Mouse (Mus musculus): Measurements from ENCODE around the gene Ano1. TPM values are rescaled to one million over a fixed set of nuclear protein-coding genes. Genes with fewer than 3 reads are reported as not detected.

Ano1 gene
- polyA plus RNA-seq, 1 experiment from 2014 or later = 3.7 TPM

GRCm38 (mm10) chr7:144739810-144740209 is 12.0 kb downstream of the Ano1 start:
- WGBS = 60% methylated on average over 3 of the region's 3 CpGs
- H3K4me1 ChIP-seq (ENCODE audit: control insufficient read depth, insufficient read depth, low read length) = peaks cover 6% of the 10 kb centered on the region
- H3K9me3 ChIP-seq (ENCODE audit: control insufficient read depth, low read length) = no peaks in the 10 kb centered on the region
- no peak overlapping the region for H3K27ac ChIP-seq (ENCODE audit: low read depth, low read length)
- ATAC-seq (ENCODE audit: low read depth) = no peak
- no peaks in the 10 kb centered on the region for H3K36me3 ChIP-seq (ENCODE audit: control insufficient read depth, insufficient read depth, low read length)
- H3K27me3 ChIP-seq (ENCODE audit: control insufficient read depth, insufficient read depth, low read length) = no peaks in the 10 kb centered on the region
- H3K4me3 ChIP-seq (ENCODE audit: low read depth, low read length) = no peak overlapping the region
- H3K9ac ChIP-seq (replicated peaks; ENCODE audit: low read depth, low read length) = no peak overlapping the region
- no peak overlapping the region for H3K4me2 ChIP-seq (ENCODE audit: low read depth, low read length)

GRCm38 (mm10) chr7:144738357-144738798 is 13.4 kb downstream of the Ano1 start:
- H3K4me2 ChIP-seq (ENCODE audit: low read depth, low read length) = peak overlapping the region; percentile 75
- no peaks in the 10 kb centered on the region for H3K36me3 ChIP-seq (ENCODE audit: control insufficient read depth, insufficient read depth, low read length)
- ATAC-seq (ENCODE audit: low read depth) = peak; percentile 11; the same call in 1 of the 2 replicates
- H3K9me3 ChIP-seq (ENCODE audit: control insufficient read depth, low read length) = no peaks in the 10 kb centered on the region
- H3K27me3 ChIP-seq (ENCODE audit: control insufficient read depth, insufficient read depth, low read length) = no peaks in the 10 kb centered on the region
- no peak overlapping the region for H3K27ac ChIP-seq (ENCODE audit: low read depth, low read length)
- peak overlapping the region; percentile 27 for H3K4me3 ChIP-seq (ENCODE audit: low read depth, low read length)
- 3% methylated on average over 33 of the region's 33 CpGs for WGBS
- peak overlapping the region; percentile 37; the same call in 1 of the 2 replicates for H3K9ac ChIP-seq (replicated peaks; ENCODE audit: low read depth, low read length)
- peaks cover 6% of the 10 kb centered on the region for H3K4me1 ChIP-seq (ENCODE audit: control insufficient read depth, insufficient read depth, low read length)

GRCm38 (mm10) chr7:144731897-144732291 is 19.9 kb downstream of the Ano1 start:
- Histone ChIP-seq H3K9ac (replicated peaks; ENCODE audit: low read depth, low read length) (no peak overlapping the region), H3K4me1 (ENCODE audit: control insufficient read depth, insufficient read depth, low read length) (no peaks in the 10 kb centered on the region), H3K4me2 (ENCODE audit: low read depth, low read length) (no peak overlapping the region), H3K9me3 (ENCODE audit: control insufficient read depth, low read length) (no peaks in the 10 kb centered on the region), H3K27me3 (ENCODE audit: control insufficient read depth, insufficient read depth, low read length) (no peaks in the 10 kb centered on the region), H3K27ac (ENCODE audit: low read depth, low read length) (no peak overlapping the region), H3K36me3 (ENCODE audit: control insufficient read depth, insufficient read depth, low read length) (no peaks in the 10 kb centered on the region), H3K4me3 (ENCODE audit: low read depth, low read length) (no peak overlapping the region)
- ATAC-seq (ENCODE audit: low read depth) = no peak
- WGBS = 31% methylated on average over 4 of the region's 4 CpGs

GRCm38 (mm10) chr7:144731182-144731896 is 20.4 kb downstream of the Ano1 start:
- H3K4me1 ChIP-seq (ENCODE audit: control insufficient read depth, insufficient read depth, low read length) = no peaks in the 10 kb centered on the region
- H3K27me3 ChIP-seq (ENCODE audit: control insufficient read depth, insufficient read depth, low read length) = no peaks in the 10 kb centered on the region
- no peak overlapping the region for H3K9ac ChIP-seq (replicated peaks; ENCODE audit: low read depth, low read length)
- ATAC-seq (ENCODE audit: low read depth) = no peak
- no peaks in the 10 kb centered on the region for H3K9me3 ChIP-seq (ENCODE audit: control insufficient read depth, low read length)
- no peak overlapping the region for H3K27ac ChIP-seq (ENCODE audit: low read depth, low read length)
- 69% methylated on average over 9 of the region's 9 CpGs for WGBS
- no peak overlapping the region for H3K4me2 ChIP-seq (ENCODE audit: low read depth, low read length)
- H3K36me3 ChIP-seq (ENCODE audit: control insufficient read depth, insufficient read depth, low read length) = no peaks in the 10 kb centered on the region
- no peak overlapping the region for H3K4me3 ChIP-seq (ENCODE audit: low read depth, low read length)

GRCm38 (mm10) chr7:144724283-144724682 is 27.5 kb downstream of the Ano1 start:
- Histone ChIP-seq H3K4me2 (ENCODE audit: low read depth, low read length) (no peak overlapping the region), H3K27me3 (ENCODE audit: control insufficient read depth, insufficient read depth, low read length) (no peaks in the 10 kb centered on the region), H3K27ac (ENCODE audit: low read depth, low read length) (no peak overlapping the region), H3K4me3 (ENCODE audit: low read depth, low read length) (no peak overlapping the region), H3K9ac (replicated peaks; ENCODE audit: low read depth, low read length) (no peak overlapping the region), H3K4me1 (ENCODE audit: control insufficient read depth, insufficient read depth, low read length) (no peaks in the 10 kb centered on the region), H3K9me3 (ENCODE audit: control insufficient read depth, low read length) (no peaks in the 10 kb centered on the region), H3K36me3 (ENCODE audit: control insufficient read depth, insufficient read depth, low read length) (no peaks in the 10 kb centered on the region)
- WGBS = 72% methylated on average over 1 of the region's 1 CpGs
- no peak for ATAC-seq (ENCODE audit: low read depth)

GRCm38 (mm10) chr7:144719956-144720355 is 31.8 kb downstream of the Ano1 start:
- Histone ChIP-seq H3K36me3 (ENCODE audit: control insufficient read depth, insufficient read depth, low read length) (no peaks in the 10 kb centered on the region), H3K27ac (ENCODE audit: low read depth, low read length) (no peak overlapping the region), H3K9me3 (ENCODE audit: control insufficient read depth, low read length) (no peaks in the 10 kb centered on the region), H3K27me3 (ENCODE audit: control insufficient read depth, insufficient read depth, low read length) (no peaks in the 10 kb centered on the region), H3K4me2 (ENCODE audit: low read depth, low read length) (no peak overlapping the region), H3K4me3 (ENCODE audit: low read depth, low read length) (no peak overlapping the region), H3K4me1 (ENCODE audit: control insufficient read depth, insufficient read depth, low read length) (no peaks in the 10 kb centered on the region), H3K9ac (replicated peaks; ENCODE audit: low read depth, low read length) (no peak overlapping the region)
- WGBS = 92% methylated on average over 4 of the region's 4 CpGs
- no peak for ATAC-seq (ENCODE audit: low read depth)

GRCm38 (mm10) chr7:144717736-144718135 is 34.0 kb downstream of the Ano1 start:
- WGBS = 84% methylated on average over 5 of the region's 5 CpGs
- H3K27ac ChIP-seq (ENCODE audit: low read depth, low read length) = no peak overlapping the region
- no peak overlapping the region for H3K4me3 ChIP-seq (ENCODE audit: low read depth, low read length)

GRCm38 (mm10) chr7:144697870-144698269 is 53.9 kb downstream of the Ano1 start:
- ATAC-seq (ENCODE audit: low read depth) = no peak
- Histone ChIP-seq H3K4me1 (ENCODE audit: control insufficient read depth, insufficient read depth, low read length) (no peaks in the 10 kb centered on the region), H3K36me3 (ENCODE audit: control insufficient read depth, insufficient read depth, low read length) (no peaks in the 10 kb centered on the region), H3K27me3 (ENCODE audit: control insufficient read depth, insufficient read depth, low read length) (no peaks in the 10 kb centered on the region), H3K9ac (replicated peaks; ENCODE audit: low read depth, low read length) (no peak overlapping the region), H3K27ac (ENCODE audit: low read depth, low read length) (no peak overlapping the region), H3K4me2 (ENCODE audit: low read depth, low read length) (no peak overlapping the region), H3K9me3 (ENCODE audit: control insufficient read depth, low read length) (no peaks in the 10 kb centered on the region), H3K4me3 (ENCODE audit: low read depth, low read length) (no peak overlapping the region)
- WGBS = 85% methylated on average over 9 of the region's 9 CpGs

More at GRCm38 (mm10) chr7:144717736-144718135, 34.0 kb downstream of the Ano1 start:
- Histone ChIP-seq H3K27me3 (ENCODE audit: control insufficient read depth, insufficient read depth, low read length) (no peaks in the 10 kb centered on the region), H3K4me2 (ENCODE audit: low read depth, low read length) (no peak overlapping the region), H3K9me3 (ENCODE audit: control insufficient read depth, low read length) (no peaks in the 10 kb centered on the region), H3K4me1 (ENCODE audit: control insufficient read depth, insufficient read depth, low read length) (no peaks in the 10 kb centered on the region), H3K9ac (replicated peaks; ENCODE audit: low read depth, low read length) (no peak overlapping the region), H3K36me3 (ENCODE audit: control insufficient read depth, insufficient read depth, low read length) (no peaks in the 10 kb centered on the region)
- ATAC-seq (ENCODE audit: low read depth) = no peak

GRCm38 (mm10) chr7:144696764-144697704 is 54.7 kb downstream of the Ano1 start:
- H3K27ac ChIP-seq (ENCODE audit: low read depth, low read length) = no peak overlapping the region
- 75% methylated on average over 7 of the region's 7 CpGs for WGBS
- H3K4me2 ChIP-seq (ENCODE audit: low read depth, low read length) = no peak overlapping the region
- no peak overlapping the region for H3K4me3 ChIP-seq (ENCODE audit: low read depth, low read length)
- no peaks in the 10 kb centered on the region for H3K4me1 ChIP-seq (ENCODE audit: control insufficient read depth, insufficient read depth, low read length)
- no peaks in the 10 kb centered on the region for H3K9me3 ChIP-seq (ENCODE audit: control insufficient read depth, low read length)
- H3K36me3 ChIP-seq (ENCODE audit: control insufficient read depth, insufficient read depth, low read length) = no peaks in the 10 kb centered on the region
- no peaks in the 10 kb centered on the region for H3K27me3 ChIP-seq (ENCODE audit: control insufficient read depth, insufficient read depth, low read length)
- no peak for ATAC-seq (ENCODE audit: low read depth)
- H3K9ac ChIP-seq (replicated peaks; ENCODE audit: low read depth, low read length) = no peak overlapping the region

Data from neural tube, embryonic 14.5 days (tissue).